Comparison of ENCODE assay signal across 15 mouse cellular contexts in genomic region chr17:85623161-85624050, GRCm38 (mm10). TPM values are rescaled to one million over a fixed set of nuclear protein-coding genes. Genes with fewer than 3 reads are reported as not detected.
DNase-seq lines count a peak whose midpoint lies in the region; ATAC-seq lines count a peak whose summit lies in the region.
"Had no signal": no experiment of that assay in that cellular context is flagged by ENCODE, and none has a peak within 500 bp of the region (broad histone marks: within the 10 kb centered on the region; RNA-seq: fewer than 3 reads in every experiment).

No protein-coding gene starts in this region.

- H3K27ac ChIP-seq in heart, embryonic 15.5 days = no peak overlapping the region
- H3K27ac ChIP-seq in forebrain, embryonic 14.5 days (ENCODE audit: low read depth, low read length) = peak overlapping the region; percentile 86
- H3K27ac ChIP-seq in midbrain, embryonic 14.5 days (replicated peaks; ENCODE audit: low read depth, low read length) = peak overlapping the region; percentile 80
- H3K27ac ChIP-seq: layer of hippocampus, adult 2 months; liver, embryonic 12.5 days had no signal

- no peaks in the 10 kb centered on the region for H3K36me3 ChIP-seq in heart, embryonic 15.5 days
- H3K36me3 ChIP-seq in forebrain, embryonic 14.5 days (ENCODE audit: control insufficient read depth, insufficient read depth, low read length) = no peaks in the 10 kb centered on the region
- H3K36me3 ChIP-seq in midbrain, embryonic 14.5 days (ENCODE audit: control insufficient read depth, insufficient read depth, low read length) = no peaks in the 10 kb centered on the region
- H3K36me3 ChIP-seq: liver, embryonic 12.5 days had no signal

- peak overlapping the region; percentile 13; the same call in 1 of the 2 replicates for H3K4me3 ChIP-seq in heart, embryonic 15.5 days
- H3K4me3 ChIP-seq in forebrain, embryonic 14.5 days (ENCODE audit: low read depth, low read length) = peak overlapping the region; percentile 47
- peak overlapping the region; percentile 29 for H3K4me3 ChIP-seq in midbrain, embryonic 14.5 days (replicated peaks; ENCODE audit: low read depth, low read length)
- H3K4me3 ChIP-seq: layer of hippocampus, adult 2 months; liver, embryonic 12.5 days had no signal

- peaks cover 21% of the 10 kb centered on the region for H3K4me1 ChIP-seq in heart, embryonic 15.5 days (replicated peaks)
- no peaks in the 10 kb centered on the region; the same call in 1 of the 2 replicates for H3K4me1 ChIP-seq in forebrain, embryonic 14.5 days (ENCODE audit: control insufficient read depth, insufficient read depth, low read length)
- H3K4me1 ChIP-seq in midbrain, embryonic 14.5 days (ENCODE audit: control insufficient read depth, insufficient read depth, low read length) = 0 out of 2 replicates have a peak, but pooled peaks cover 4% of the 10 kb centered on the region

- WGBS in heart, embryonic 15.5 days = 1% methylated on average over 51 of the region's 52 CpGs
- WGBS in forebrain, embryonic 14.5 days = under 1% methylated on average over 50 of the region's 52 CpGs
- WGBS in midbrain, embryonic 14.5 days = under 1% methylated on average over 50 of the region's 52 CpGs

- no peak overlapping the region for H3K9ac ChIP-seq in heart, embryonic 15.5 days
- peak overlapping the region; percentile 75 for H3K9ac ChIP-seq in forebrain, embryonic 14.5 days (ENCODE audit: low read length)
- H3K9ac ChIP-seq in midbrain, embryonic 14.5 days (replicated peaks; ENCODE audit: low read length) = peak overlapping the region; percentile 55
- H3K9ac ChIP-seq: liver, embryonic 12.5 days had no signal

- H3K27me3 ChIP-seq in heart, embryonic 15.5 days = peaks cover 96% of the 10 kb centered on the region
- peaks cover 62% of the 10 kb centered on the region for H3K27me3 ChIP-seq in forebrain, embryonic 14.5 days (replicated peaks; ENCODE audit: control insufficient read depth, insufficient read depth, low read length)
- H3K27me3 ChIP-seq in midbrain, embryonic 14.5 days (ENCODE audit: control insufficient read depth, insufficient read depth, low read length) = peaks cover 80% of the 10 kb centered on the region

- no peak for ATAC-seq in heart, embryonic 15.5 days (replicated peaks; ENCODE audit: insufficient number of reproducible peaks, insufficient read depth, low FRiP score, low read depth)
- ATAC-seq in forebrain, embryonic 14.5 days = no peak
- ATAC-seq in midbrain, embryonic 14.5 days (ENCODE audit: low FRiP score, low TSS enrichment) = no peak
- ATAC-seq: CD4-positive, CD25-positive, alpha-beta regulatory T cell, adult 4 months; intestine, embryonic 16.5 days; liver, embryonic 12.5 days had no signal

- no peak for DNase-seq in heart, adult 18-20 months
- DNase-seq in ZHBTc4 (ENCODE audit: low read depth, low spot score) = peak; percentile 52
- DNase-seq in forebrain, embryonic 14.5 days (ENCODE audit: low spot score) = no peak
- no peak for DNase-seq in midbrain, embryonic 14.5 days
- no peak for DNase-seq in cerebellum, adult 9-11 months
- DNase-seq in gastrocnemius, adult 18-20 months (ENCODE audit: low spot score) = no peak
- DNase-seq in adrenal gland, adult 8-10 months = no peak
- DNase-seq: cerebellum, adult 9-10 months; thymus, adult 18-20 months had no signal

- H3K9me3 ChIP-seq in heart, embryonic 15.5 days (replicated peaks) = no peaks in the 10 kb centered on the region
- H3K9me3 ChIP-seq in forebrain, embryonic 14.5 days (replicated peaks; ENCODE audit: control insufficient read depth, low read length) = no peaks in the 10 kb centered on the region
- H3K9me3 ChIP-seq in midbrain, embryonic 14.5 days (ENCODE audit: control insufficient read depth, low read length) = no peaks in the 10 kb centered on the region
- H3K9me3 ChIP-seq: liver, embryonic 12.5 days had no signal

- 0 out of 2 replicates have a peak overlapping the region, but pooled peaks have one; percentile 10 for H3K4me2 ChIP-seq in heart, embryonic 15.5 days
- peak overlapping the region; percentile 55 for H3K4me2 ChIP-seq in forebrain, embryonic 14.5 days (ENCODE audit: low read length)
- peak overlapping the region; percentile 34 for H3K4me2 ChIP-seq in midbrain, embryonic 14.5 days (ENCODE audit: low read length)
- H3K4me2 ChIP-seq: liver, embryonic 12.5 days had no signal

RNA-seq across cellular contexts. Expression of gene Six3, which starts 10.0 kb away (rescaled TPM):
- polyA plus RNA-seq in heart, embryonic 15.5 days (2015; fragmentation: Nextera tagmentation; extraction: Ambion mirVana) = not detected in 2 replicates
- total RNA-seq in heart, adult 18-20 months (2021) = not detected
- polyA plus RNA-seq in forebrain, embryonic 14.5 days (2014; fragmentation: Nextera tagmentation; extraction: Ambion mirVana) = 11.3 and 15.0 TPM in 2 replicates
- polyA plus RNA-seq in midbrain, embryonic 14.5 days (2014; fragmentation: Nextera tagmentation; extraction: Ambion mirVana) = 19.9 and 20.2 TPM in 2 replicates
- not detected for total RNA-seq in gastrocnemius, adult 18-20 months (2021)
- total RNA-seq in adrenal gland, adult 8-10 months (2022) = not detected
- total RNA-seq: adrenal gland, adult 18-20 months had no signal
- polyA plus RNA-seq: intestine, embryonic 16.5 days; liver, embryonic 12.5 days had no signal
